Mouse (Mus musculus) limb, embryonic 12.5 days (tissue): Measurements from ENCODE around the gene Arhgap25. TPM values are rescaled to one million over a fixed set of nuclear protein-coding genes. Genes with fewer than 3 reads are reported as not detected.

Source experiments
- ATAC-seq: fragments of 200-750 bp; cut with Nextera tagmentation; 2 replicates; pipeline ENCODE4 v1.8.0; 2017; ENCODE audit warnings: low read depth, moderate TSS enrichment; ENCODE audit not compliant: insufficient number of reproducible peaks, insufficient read depth, low FRiP score, low TSS enrichment
- H3K27ac ChIP-seq: fragments of 300-500 bp; sonication (generic); 2 replicates; pipeline ENCODE4 v1.5.1; 2016; ENCODE audit warnings: mild to moderate bottlenecking, moderate library complexity
- H3K27me3 ChIP-seq: fragments of 300-500 bp; sonication (generic); 2 replicates; pipeline ENCODE4 v1.6.1; 2016; ENCODE audit warnings: mild to moderate bottlenecking, moderate library complexity
- H3K36me3 ChIP-seq: fragments of 300-500 bp; sonication (generic); 2 replicates; pipeline ENCODE4 v1.6.1; 2016; ENCODE audit warnings: mild to moderate bottlenecking, moderate library complexity
- H3K4me1 ChIP-seq: fragments of 300-500 bp; sonication (generic); replicated peaks from 2 replicates; pipeline ENCODE4 v1.6.1; 2016
- H3K4me2 ChIP-seq: fragments of 300-500 bp; sonication (generic); 2 replicates; pipeline ENCODE4 v1.6.1; 2016; ENCODE audit warnings: mild to moderate bottlenecking, moderate library complexity
- H3K4me3 ChIP-seq: fragments of 300-500 bp; sonication (generic); replicated peaks from 2 replicates; pipeline ENCODE4 v1.5.1; 2016; ENCODE audit warnings: mild to moderate bottlenecking
- H3K9ac ChIP-seq: fragments of 300-500 bp; sonication (generic); replicated peaks from 2 replicates; pipeline ENCODE4 v1.6.1; 2016; ENCODE audit warnings: mild to moderate bottlenecking, moderate library complexity
- H3K9me3 ChIP-seq: fragments of 300-500 bp; sonication (generic); 2 replicates; pipeline ENCODE4 v1.6.1; 2016; ENCODE audit warnings: mild to moderate bottlenecking, moderate library complexity
- WGBS: fragments of 180-500 bp; shearing (Covaris S2); methylation state at CpG from one replicate; pipeline ENCODE4 v1.1.7; 2016; 5-methylcytosine and 5-hydroxymethylcytosine counted together
- polyA plus RNA-seq: library from polyadenylated mRNA; unstranded; fragments of >200 nt; fragmentation: Nextera tagmentation; extraction: Ambion mirVana; gene quantifications from 2 replicates; pipeline ENCODE4 v1.2.1, GENCODE M21; 2016

Gene Arhgap25
- polyA plus RNA-seq, 1 experiment from 2014 or later: 2.8 TPM

DNA sequence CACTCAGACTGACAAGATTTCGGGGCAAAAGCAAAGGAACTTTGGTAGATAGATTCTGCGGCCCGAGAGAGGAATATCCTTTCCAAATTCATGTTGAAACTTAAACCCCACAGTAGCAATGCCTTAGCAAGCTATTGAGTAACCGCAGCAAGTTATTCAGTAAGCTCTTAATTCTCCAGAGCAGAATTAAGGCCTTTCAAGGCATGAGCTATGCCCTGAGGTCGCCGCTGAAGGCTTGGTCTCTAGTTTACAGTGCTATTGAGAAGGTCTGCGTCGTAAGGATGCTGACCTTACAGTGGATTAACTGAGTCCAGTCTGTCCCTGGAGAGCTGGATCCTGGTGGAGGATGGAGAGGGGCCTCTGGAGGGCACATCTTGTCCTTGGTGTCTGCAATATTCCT lies 12.5 kb downstream of the Arhgap25 start:
- H3K27me3 ChIP-seq: no peaks in the 10 kb centered on the region
- H3K4me2 ChIP-seq: no peak overlapping the region
- no peaks in the 10 kb centered on the region for H3K4me1 ChIP-seq
- WGBS: 83% methylated on average over 8 of the region's 8 CpGs
- no peaks in the 10 kb centered on the region for H3K9me3 ChIP-seq
- no peaks in the 10 kb centered on the region for H3K36me3 ChIP-seq
- H3K9ac ChIP-seq: no peak overlapping the region
- no peak for ATAC-seq
- H3K4me3 ChIP-seq: no peak overlapping the region
- no peak overlapping the region for H3K27ac ChIP-seq

DNA sequence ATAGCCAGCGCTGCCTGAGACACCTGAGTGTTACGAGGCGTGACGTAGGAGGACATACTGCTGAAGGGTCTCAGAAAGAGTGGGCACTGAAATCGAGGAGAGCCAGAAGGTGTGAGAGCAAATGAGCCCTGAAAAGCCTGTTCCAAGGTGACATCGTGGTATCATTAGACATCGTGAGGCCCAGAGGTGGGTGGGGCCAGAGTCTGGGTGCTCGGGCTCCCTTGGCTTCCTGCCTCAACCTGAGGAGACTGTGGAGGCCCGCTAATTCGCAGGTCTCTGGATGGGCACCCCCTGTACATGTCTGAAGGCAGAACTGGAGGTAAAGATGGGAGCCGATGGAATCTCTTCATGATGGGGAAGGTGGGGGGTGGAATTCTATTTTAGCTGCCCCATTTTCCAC lies 13.2 kb downstream of the Arhgap25 start:
- H3K4me1 ChIP-seq: no peaks in the 10 kb centered on the region
- no peak overlapping the region for H3K9ac ChIP-seq
- H3K4me2 ChIP-seq: no peak overlapping the region
- WGBS: 87% methylated on average over 11 of the region's 11 CpGs
- H3K36me3 ChIP-seq: no peaks in the 10 kb centered on the region
- no peaks in the 10 kb centered on the region for H3K27me3 ChIP-seq
- no peak overlapping the region for H3K27ac ChIP-seq
- ATAC-seq: no peak
- H3K4me3 ChIP-seq: no peak overlapping the region
- no peaks in the 10 kb centered on the region for H3K9me3 ChIP-seq

DNA sequence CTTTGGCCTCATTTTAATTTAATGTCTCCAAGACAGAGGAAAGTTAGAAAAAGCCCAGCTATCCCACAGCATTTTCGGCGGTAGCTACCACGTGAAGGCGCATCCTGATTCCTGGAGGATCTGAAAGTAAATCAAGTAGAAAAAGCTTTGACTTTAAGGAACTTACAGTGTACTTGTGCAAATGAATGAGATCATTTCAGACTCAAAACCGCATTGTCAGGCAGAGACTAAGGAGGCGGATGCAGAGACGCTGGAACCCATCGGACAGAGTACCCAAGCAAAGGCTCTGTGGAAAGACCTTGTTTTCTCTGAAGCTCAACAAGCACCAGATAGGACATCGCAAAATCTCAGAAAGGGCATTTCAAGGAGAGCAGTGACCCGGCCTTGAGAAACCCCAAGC lies 14.4 kb downstream of the Arhgap25 start:
- 98% methylated on average over 10 of the region's 10 CpGs for WGBS
- Histone ChIP-seq H3K9me3 (no peaks in the 10 kb centered on the region), H3K9ac (no peak overlapping the region)

DNA sequence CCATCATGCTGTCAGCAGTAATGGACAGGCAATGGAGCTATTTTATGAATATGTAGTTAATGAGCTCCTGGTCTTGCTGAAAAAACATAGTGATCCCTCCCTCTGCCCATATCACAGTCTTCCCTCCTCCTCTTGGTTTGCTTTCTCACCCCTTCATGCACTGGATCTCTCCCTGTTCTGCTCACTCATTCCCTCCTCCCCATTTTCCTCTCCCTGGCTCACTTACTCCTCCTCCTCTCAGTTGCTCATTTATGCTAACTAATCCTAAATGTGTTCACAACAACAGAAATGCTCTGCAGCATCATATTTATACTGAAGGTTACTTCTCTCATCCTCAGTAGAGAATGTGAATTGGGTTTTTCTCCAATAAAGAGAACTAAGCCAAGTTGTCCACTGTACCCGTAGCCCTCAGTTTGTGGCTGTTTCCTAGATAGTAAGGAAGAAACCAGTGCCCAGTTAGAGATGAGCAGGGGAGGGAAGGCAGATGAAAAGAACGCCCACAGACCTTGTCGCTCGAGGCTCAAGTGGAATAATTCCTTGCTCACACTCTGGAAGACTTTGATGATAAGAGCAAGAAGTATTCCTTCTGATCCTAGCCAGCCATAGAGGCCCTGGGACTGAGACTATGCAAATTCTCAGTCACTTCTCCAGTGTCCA lies 15.2 kb downstream of the Arhgap25 start:
- Histone ChIP-seq H3K9ac (no peak overlapping the region), H3K36me3 (no peaks in the 10 kb centered on the region), H3K9me3 (no peaks in the 10 kb centered on the region), H3K4me1 (no peaks in the 10 kb centered on the region), H3K27ac (no peak overlapping the region), H3K4me2 (no peak overlapping the region), H3K4me3 (no peak overlapping the region), H3K27me3 (no peaks in the 10 kb centered on the region)
- whole genome bisulfite sequencing: 91% methylated on average over 4 of the region's 4 CpGs
- ATAC-seq: no peak

More for the DNA sequence above, 14.4 kb downstream of the Arhgap25 start:
- no peaks in the 10 kb centered on the region for H3K4me1 ChIP-seq
- no peaks in the 10 kb centered on the region for H3K36me3 ChIP-seq
- H3K4me2 ChIP-seq: no peak overlapping the region
- H3K27ac ChIP-seq: no peak overlapping the region
- H3K4me3 ChIP-seq: no peak overlapping the region
- H3K27me3 ChIP-seq: no peaks in the 10 kb centered on the region
- ATAC-seq: no peak

DNA sequence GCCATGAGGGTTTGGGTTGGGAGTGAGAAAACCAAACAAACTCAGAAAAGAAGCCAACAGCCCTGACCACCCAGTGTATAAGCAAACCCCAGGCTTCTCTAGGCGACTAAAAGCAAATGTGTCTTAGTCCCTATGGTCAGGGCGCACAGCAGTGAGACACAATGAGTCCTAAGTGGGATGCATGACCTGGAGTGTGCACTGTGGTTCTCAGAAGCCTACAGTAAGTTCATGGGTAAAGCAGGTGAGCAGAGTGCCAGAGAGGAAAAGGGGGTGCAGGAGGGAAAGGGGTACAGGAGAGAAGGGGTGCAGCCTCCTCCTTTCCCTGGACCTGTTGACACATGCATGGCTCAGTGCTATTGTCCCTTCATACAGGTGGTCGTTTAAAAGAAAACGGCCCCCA lies 18.7 kb downstream of the Arhgap25 start:
- H3K9ac ChIP-seq: no peak overlapping the region
- H3K4me2 ChIP-seq: no peak overlapping the region
- no peaks in the 10 kb centered on the region for H3K4me1 ChIP-seq
- H3K9me3 ChIP-seq: no peaks in the 10 kb centered on the region
- no peaks in the 10 kb centered on the region for H3K36me3 ChIP-seq
- ATAC-seq: no peak
- no peak overlapping the region for H3K4me3 ChIP-seq
- no peak overlapping the region for H3K27ac ChIP-seq
- no peaks in the 10 kb centered on the region for H3K27me3 ChIP-seq
- 79% methylated on average over 4 of the region's 4 CpGs for WGBS

DNA sequence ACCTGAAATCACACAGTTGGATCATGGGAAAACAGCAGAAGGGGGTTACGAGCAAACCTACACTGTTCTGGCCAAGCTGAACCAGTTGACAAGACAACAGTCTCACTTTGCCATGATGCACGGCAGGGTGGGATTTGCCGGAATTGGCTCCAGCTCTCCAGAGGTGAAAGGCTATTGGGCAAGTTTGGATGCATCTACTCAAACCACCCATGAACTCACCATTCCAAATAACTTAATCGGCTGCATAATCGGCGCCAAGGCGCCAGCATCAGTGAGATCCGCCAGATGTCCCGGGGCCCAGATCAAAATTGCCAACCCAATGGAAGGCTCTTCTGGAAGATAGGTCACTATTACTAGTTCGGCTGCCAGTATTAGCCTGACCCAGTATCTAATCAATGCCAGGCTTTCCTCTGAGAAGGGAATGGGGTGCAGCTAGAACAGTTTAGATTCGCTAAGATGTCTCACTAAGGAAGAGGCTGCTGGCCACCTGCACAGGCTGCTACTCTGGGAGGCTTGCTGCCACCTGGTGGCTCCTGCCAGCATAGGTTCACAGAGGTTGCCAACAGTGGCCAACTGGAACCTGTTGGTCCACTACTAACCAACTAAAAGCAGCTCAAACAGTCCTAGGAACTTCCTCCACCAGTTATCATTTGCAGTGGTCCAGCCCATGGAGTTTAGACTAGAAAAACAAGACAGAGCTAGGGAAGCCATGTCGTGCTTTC lies 19.9 kb downstream of the Arhgap25 start:
- Histone ChIP-seq H3K4me3 (no peak overlapping the region), H3K27ac (no peak overlapping the region), H3K4me1 (no peaks in the 10 kb centered on the region), H3K27me3 (no peaks in the 10 kb centered on the region), H3K9me3 (no peaks in the 10 kb centered on the region), H3K9ac (no peak overlapping the region), H3K4me2 (no peak overlapping the region), H3K36me3 (no peaks in the 10 kb centered on the region)
- WGBS: 72% methylated on average over 12 of the region's 12 CpGs
- ATAC-seq: no peak

DNA sequence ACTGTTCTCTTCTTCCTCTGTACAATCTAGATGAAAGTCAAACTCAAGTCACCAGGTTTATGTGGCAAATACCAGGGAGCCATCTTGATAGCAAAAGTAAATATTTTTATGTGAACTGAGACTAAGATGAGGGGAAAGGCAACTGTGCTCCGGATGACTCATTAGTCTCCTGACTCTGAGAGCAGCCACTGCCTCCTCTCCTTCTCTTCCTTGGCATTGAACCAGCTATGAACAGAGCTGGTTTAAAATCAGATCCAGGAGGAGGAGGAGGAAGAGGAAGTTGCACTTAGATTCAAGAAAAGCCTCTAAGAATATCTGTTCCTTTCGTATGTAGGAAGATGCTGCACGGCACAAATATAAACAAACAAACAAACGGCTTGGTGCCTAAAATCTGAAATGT lies 22.1 kb downstream of the Arhgap25 start:
- H3K27ac ChIP-seq: no peak overlapping the region
- H3K36me3 ChIP-seq: no peaks in the 10 kb centered on the region
- H3K4me2 ChIP-seq: no peak overlapping the region
- WGBS: 83% methylated on average over 4 of the region's 4 CpGs
- no peaks in the 10 kb centered on the region for H3K9me3 ChIP-seq
- H3K4me3 ChIP-seq: no peak overlapping the region
- no peak for ATAC-seq
- no peaks in the 10 kb centered on the region for H3K4me1 ChIP-seq
- no peak overlapping the region for H3K9ac ChIP-seq
- no peaks in the 10 kb centered on the region for H3K27me3 ChIP-seq

DNA sequence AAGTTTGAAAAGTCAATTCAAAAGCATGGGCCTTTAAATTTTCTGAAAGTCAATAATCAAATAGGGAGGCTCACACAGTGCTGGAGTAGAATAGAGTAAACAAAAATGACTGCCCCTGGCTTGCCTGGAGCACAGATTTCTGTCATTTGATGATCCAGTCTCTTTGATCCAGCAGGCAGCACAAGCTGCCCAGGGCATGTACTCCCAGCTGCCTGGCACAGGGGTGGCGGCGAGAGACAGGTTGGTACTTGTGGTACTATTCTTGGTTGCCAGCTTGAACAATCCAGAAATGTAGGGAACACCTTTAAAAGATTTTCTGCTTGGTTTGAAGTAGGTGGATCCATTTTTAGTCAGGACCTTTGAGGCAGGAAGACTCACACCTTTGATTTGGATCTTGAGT lies 23.3 kb downstream of the Arhgap25 start:
- H3K9me3 ChIP-seq: no peaks in the 10 kb centered on the region
- ATAC-seq: no peak
- H3K4me2 ChIP-seq: no peak overlapping the region
- no peaks in the 10 kb centered on the region for H3K36me3 ChIP-seq
- no peak overlapping the region for H3K27ac ChIP-seq
- no peak overlapping the region for H3K4me3 ChIP-seq
- no peak overlapping the region for H3K9ac ChIP-seq
- H3K4me1 ChIP-seq: no peaks in the 10 kb centered on the region
- no peaks in the 10 kb centered on the region for H3K27me3 ChIP-seq
- WGBS: 90% methylated on average over 2 of the region's 2 CpGs

DNA sequence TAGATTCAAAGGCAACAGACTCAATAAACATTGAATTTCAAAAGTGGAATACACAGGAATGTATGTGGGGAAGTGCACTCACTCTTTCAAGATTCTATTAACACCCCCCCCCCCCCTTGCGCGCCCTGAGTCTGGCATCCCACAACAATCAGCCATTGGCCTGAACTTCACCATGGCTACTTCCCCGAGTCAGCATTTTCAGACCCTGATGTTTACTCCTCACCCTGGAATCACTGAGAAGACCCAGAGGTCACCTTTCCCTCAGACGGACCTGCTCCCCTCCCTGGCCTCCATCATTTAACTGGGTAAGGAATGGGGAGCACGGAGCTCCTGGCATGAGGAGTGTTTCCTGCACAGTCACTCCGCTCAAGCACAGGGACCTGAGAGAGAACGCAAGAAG lies 28.2 kb downstream of the Arhgap25 start:
- no peaks in the 10 kb centered on the region for H3K36me3 ChIP-seq
- peaks cover 2% of the 10 kb centered on the region; the same call in 1 of the 2 replicates for H3K4me1 ChIP-seq
- H3K27ac ChIP-seq: no peak overlapping the region
- H3K4me2 ChIP-seq: no peak overlapping the region
- 86% methylated on average over 7 of the region's 7 CpGs for WGBS
- no peak overlapping the region for H3K4me3 ChIP-seq
- H3K9me3 ChIP-seq: no peaks in the 10 kb centered on the region
- no peaks in the 10 kb centered on the region for H3K27me3 ChIP-seq
- no peak overlapping the region for H3K9ac ChIP-seq
- ATAC-seq: no peak

DNA sequence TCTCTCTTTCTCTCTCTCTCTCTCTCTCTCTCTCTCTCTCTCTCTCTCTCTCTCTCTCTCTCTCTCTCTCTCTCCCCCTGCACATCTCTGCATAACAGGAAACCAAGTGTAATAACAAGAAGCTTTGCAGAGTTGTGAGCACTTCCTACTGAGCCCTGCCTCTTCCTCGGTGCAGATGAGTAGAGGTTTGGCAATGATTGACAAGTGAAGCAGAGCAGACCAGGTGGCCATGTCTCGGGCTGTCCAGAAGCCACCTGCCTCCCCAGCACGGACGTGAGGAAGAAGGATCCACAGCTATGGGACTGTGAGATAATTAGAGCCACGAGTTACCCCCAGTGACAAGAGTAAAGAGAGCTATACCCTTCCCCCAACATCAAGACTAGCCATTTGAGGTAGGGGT lies 29.1 kb downstream of the Arhgap25 start:
- 67% methylated on average over 5 of the region's 5 CpGs for WGBS
- peaks cover 6% of the 10 kb centered on the region; the same call in 1 of the 2 replicates for H3K4me1 ChIP-seq
- H3K9me3 ChIP-seq: no peaks in the 10 kb centered on the region
- H3K4me3 ChIP-seq: no peak overlapping the region
- H3K27ac ChIP-seq: no peak overlapping the region
- H3K4me2 ChIP-seq: no peak overlapping the region
- no peak overlapping the region for H3K9ac ChIP-seq
- ATAC-seq: no peak
- no peaks in the 10 kb centered on the region for H3K27me3 ChIP-seq
- H3K36me3 ChIP-seq: no peaks in the 10 kb centered on the region

DNA sequence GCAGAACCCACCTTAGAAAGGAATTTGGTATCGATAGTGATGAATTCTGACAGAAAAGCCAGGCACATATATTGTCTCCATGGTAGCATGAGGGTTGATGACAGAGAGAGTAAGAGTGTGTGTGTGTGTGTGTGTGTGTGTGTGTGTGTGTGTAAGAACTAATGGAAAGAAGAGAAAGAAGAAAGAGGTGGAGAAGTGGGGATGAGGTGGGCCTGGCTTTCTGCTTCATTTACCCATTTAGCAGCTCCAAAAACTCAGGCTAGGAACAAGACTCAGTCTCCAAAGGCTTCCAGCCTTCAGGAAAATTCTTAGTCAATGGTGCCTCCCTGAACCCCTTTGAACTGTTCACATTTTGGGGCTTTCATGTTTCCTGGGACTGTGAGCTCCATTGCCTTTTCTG lies 29.5 kb downstream of the Arhgap25 start:
- H3K4me1 ChIP-seq: peaks cover 6% of the 10 kb centered on the region; the same call in 1 of the 2 replicates
- no peak overlapping the region for H3K4me3 ChIP-seq
- 86% methylated on average over 1 of the region's 1 CpGs for WGBS
- no peak for ATAC-seq
- H3K36me3 ChIP-seq: no peaks in the 10 kb centered on the region
- H3K27ac ChIP-seq: no peak overlapping the region
- H3K9ac ChIP-seq: no peak overlapping the region
- no peak overlapping the region for H3K4me2 ChIP-seq
- no peaks in the 10 kb centered on the region for H3K9me3 ChIP-seq
- H3K27me3 ChIP-seq: no peaks in the 10 kb centered on the region

DNA sequence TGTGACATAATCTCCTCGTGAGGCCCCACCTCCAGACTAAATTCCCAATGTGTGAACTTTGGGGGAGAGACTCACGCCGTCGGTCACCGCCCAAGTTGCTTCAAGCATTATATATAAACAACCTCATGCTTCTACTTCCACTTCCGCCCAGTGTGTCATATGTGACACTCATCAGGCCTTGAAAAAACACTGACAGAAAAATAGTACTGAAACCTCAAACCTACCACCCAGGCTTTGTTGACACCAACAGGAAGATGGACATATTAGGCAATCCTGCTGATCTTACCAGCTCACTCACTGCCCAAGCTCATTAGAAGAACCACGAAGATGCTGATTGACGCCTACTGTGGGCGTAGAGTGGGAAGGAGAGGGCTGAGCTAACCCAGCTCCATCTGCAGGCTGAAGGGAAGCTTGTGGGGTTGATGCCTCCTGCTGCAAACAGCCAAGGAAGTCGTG lies 30.2 kb downstream of the Arhgap25 start:
- H3K9ac ChIP-seq: no peak overlapping the region
- H3K27me3 ChIP-seq: no peaks in the 10 kb centered on the region
- ATAC-seq: no peak
- no peaks in the 10 kb centered on the region for H3K36me3 ChIP-seq
- H3K27ac ChIP-seq: no peak overlapping the region
- no peak overlapping the region for H3K4me3 ChIP-seq
- H3K4me2 ChIP-seq: no peak overlapping the region
- WGBS: 79% methylated on average over 10 of the region's 10 CpGs
- no peaks in the 10 kb centered on the region for H3K9me3 ChIP-seq
- peaks cover 6% of the 10 kb centered on the region; the same call in 1 of the 2 replicates for H3K4me1 ChIP-seq
